Mouse (Mus musculus) MEL (cell line): Measurements from ENCODE around the gene Ptpra. TPM values are rescaled to one million over a fixed set of nuclear protein-coding genes. Genes with fewer than 3 reads are reported as not detected.

Experiments
- DNase-seq: peaks from one replicate; pipeline ENCODE4 v3.0.0; 2011; ENCODE audit warnings: low read depth, low spot score
- H3K27ac ChIP-seq: 2 replicates; pipeline ENCODE4 v1.5.1; 2012; ENCODE audit warnings: low read depth, mild to moderate bottlenecking, control low read depth, low read length, moderate library complexity; ENCODE audit not compliant: control insufficient read depth
- H3K27me3 ChIP-seq, 2 experiments: fragments of 150-350 bp in 1 of 2; sonication (generic) in 1 of 2; 2 replicates each; pipeline ENCODE4 v1.6.1; 2012; ENCODE audit warnings: low read length in 2 of 2, mild to moderate bottlenecking in 2 of 2, improper control_type of control experiment in 1 of 2, moderate library complexity in 1 of 2; ENCODE audit not compliant: insufficient read depth in 2 of 2, control insufficient read depth in 1 of 2
- H3K36me3 ChIP-seq, 2 experiments: 2 replicates each; pipeline ENCODE4 v1.6.1; 2012 to 2014; ENCODE audit warnings: low read length in 2 of 2, improper control_type of control experiment in 1 of 2, inconsistent platforms in 1 of 2, mild to moderate bottlenecking in 1 of 2; ENCODE audit not compliant: insufficient read depth in 2 of 2, control insufficient read depth in 1 of 2
- H3K4me1 ChIP-seq, 2 experiments: fragments of 150-350 bp in 1 of 2; sonication (generic) in 1 of 2; 2 replicates each; pipeline ENCODE4 v1.6.1; 2012; ENCODE audit warnings: low read length in 2 of 2, improper control_type of control experiment in 1 of 2, mild to moderate bottlenecking in 1 of 2; ENCODE audit not compliant: insufficient read depth in 2 of 2, control insufficient read depth in 1 of 2
- H3K4me3 ChIP-seq, 2 experiments: fragments of 150-350 bp in 1 of 2; sonication (generic) in 1 of 2; 2 replicates each; pipeline ENCODE4 v1.5.1; 2012; ENCODE audit warnings: low read depth in 2 of 2, low read length in 2 of 2, mild to moderate bottlenecking in 2 of 2, moderate library complexity in 2 of 2, control low read depth in 1 of 2, improper control_type of control experiment in 1 of 2; ENCODE audit not compliant: control insufficient read depth in 1 of 2, insufficient read depth in 1 of 2
- H3K79me2 ChIP-seq: 2 replicates; pipeline ENCODE4 v1.6.1; 2012; ENCODE audit warnings: mild to moderate bottlenecking, low read length, moderate library complexity; ENCODE audit not compliant: control insufficient read depth, poor library complexity, insufficient read depth
- H3K9ac ChIP-seq: 2 replicates; pipeline ENCODE4 v1.6.1; 2012; ENCODE audit warnings: low read depth, mild to moderate bottlenecking, control low read depth, low read length, moderate library complexity; ENCODE audit not compliant: control insufficient read depth, poor library complexity, severe bottlenecking
- H3K9me3 ChIP-seq: fragments of 150-350 bp; sonication (generic); replicated peaks from 2 replicates; pipeline ENCODE4 v1.6.1; 2012; ENCODE audit warnings: mild to moderate bottlenecking, low read length, improper control_type of control experiment, moderate library complexity; ENCODE audit not compliant: insufficient read depth
- CHD1 ChIP-seq: IDR thresholded peaks from 2 replicates; pipeline ENCODE4 v1.6.1; 2012; ENCODE audit warnings: low read depth, mild to moderate bottlenecking, inconsistent platforms, low read length, improper control_type of control experiment
- CTCF ChIP-seq, 3 experiments: IDR thresholded peaks in 2 of 3; conservative IDR thresholded peaks in 1 of 3; 2 replicates each; pipeline ENCODE4 v1.5.1; 2011 to 2012; ENCODE audit warnings: low read length in 3 of 3, low read depth in 2 of 3, mild to moderate bottlenecking in 2 of 3, improper control_type of control experiment in 1 of 3, inconsistent platforms in 1 of 3, mixed read lengths in 1 of 3, moderate library complexity in 1 of 3; ENCODE audit not compliant: control insufficient read depth in 1 of 3, insufficient read depth in 1 of 3, poor library complexity in 1 of 3, severe bottlenecking in 1 of 3
- E2F4 ChIP-seq: IDR thresholded peaks from 2 replicates; pipeline ENCODE4 v1.6.1; 2011; ENCODE audit warnings: low read depth, low read length, improper control_type of control experiment, borderline replicate concordance
- GATA1 ChIP-seq: IDR thresholded peaks from 2 replicates; pipeline ENCODE4 v1.6.1; 2011; ENCODE audit warnings: low read depth, low read length, improper control_type of control experiment
- KAT2A ChIP-seq: conservative IDR thresholded peaks from 2 replicates; pipeline ENCODE4 v1.6.1; 2012; ENCODE audit warnings: low read depth, low read length, improper control_type of control experiment, inconsistent platforms
- MYC ChIP-seq: IDR thresholded peaks from 2 replicates; pipeline ENCODE4 v1.6.1; 2011; ENCODE audit warnings: low read depth, mild to moderate bottlenecking, low read length, improper control_type of control experiment, moderate library complexity
- POLR2A ChIP-seq, 2 experiments: IDR thresholded peaks; 2 replicates each; pipeline ENCODE4 v1.6.1; 2011 to 2012; ENCODE audit warnings: low read length in 2 of 2, mild to moderate bottlenecking in 2 of 2, control low read depth in 1 of 2, improper control_type of control experiment in 1 of 2, low read depth in 1 of 2, moderate library complexity in 1 of 2; ENCODE audit not compliant: control insufficient read depth in 1 of 2, insufficient read depth in 1 of 2, poor library complexity in 1 of 2
- POLR2AphosphoS2 ChIP-seq: IDR thresholded peaks from 2 replicates; pipeline ENCODE4 v1.6.1; 2011; ENCODE audit warnings: low read length, improper control_type of control experiment
- RAD21 ChIP-seq: IDR thresholded peaks from 2 replicates; pipeline ENCODE4 v1.6.1; 2011; ENCODE audit warnings: mild to moderate bottlenecking, low read depth, low read length, improper control_type of control experiment
- SIN3A ChIP-seq: IDR thresholded peaks from 2 replicates; pipeline ENCODE4 v1.6.1; 2012; ENCODE audit warnings: low read length, improper control_type of control experiment, inconsistent platforms
- SMC3 ChIP-seq: IDR thresholded peaks from 2 replicates; pipeline ENCODE4 v1.6.1; 2011; ENCODE audit warnings: low read depth, low read length, improper control_type of control experiment
- TCF12 ChIP-seq: IDR thresholded peaks from 2 replicates; pipeline ENCODE4 v1.6.1; 2014; ENCODE audit warnings: low read depth, mild to moderate bottlenecking, inconsistent platforms, low read length, improper control_type of control experiment, moderate library complexity
- USF2 ChIP-seq, 2 experiments: IDR thresholded peaks; 2 replicates each; pipeline ENCODE4 v1.6.1; 2011 to 2012; ENCODE audit warnings: improper control_type of control experiment in 2 of 2, low read length in 2 of 2, borderline replicate concordance in 1 of 2, inconsistent platforms in 1 of 2, low read depth in 1 of 2, mild to moderate bottlenecking in 1 of 2; ENCODE audit not compliant: insufficient read depth in 1 of 2
- ZC3H11A ChIP-seq: IDR thresholded peaks from 2 replicates; pipeline ENCODE4 v1.6.1; 2012; ENCODE audit warnings: low read depth, mild to moderate bottlenecking, inconsistent platforms, low read length, improper control_type of control experiment
- ZKSCAN1 ChIP-seq: IDR thresholded peaks from 2 replicates; pipeline ENCODE4 v1.6.1; 2012; ENCODE audit warnings: low read depth, mild to moderate bottlenecking, inconsistent platforms, low read length, improper control_type of control experiment, moderate library complexity
- ZNF384 ChIP-seq: IDR thresholded peaks from 2 replicates; pipeline ENCODE4 v1.6.1; 2012; ENCODE audit warnings: low read depth, mild to moderate bottlenecking, inconsistent platforms, low read length, improper control_type of control experiment
- polyA plus RNA-seq, 2 experiments: library from polyadenylated mRNA; stranded (reverse) in 1 of 2; unstranded in 1 of 2; fragments of >175 nt in 1 of 2; fragments of >200 nt in 1 of 2; gene quantifications; 2 replicates each; pipeline versions ENCODE4 v1.2.1 to v1.2.4; 2012; ENCODE audit warnings: low replicate concordance in 2 of 2, low read depth in 1 of 2; ENCODE audit not compliant: insufficient read length in 2 of 2, insufficient read depth in 1 of 2, missing spikeins in 1 of 2
- total RNA-seq: library from RNA; depleted of rRNA; stranded (reverse); fragments of 300-350 nt; gene quantifications from 2 replicates; pipeline ENCODE4 v1.2.3, GENCODE M21; 2012

The Ptpra gene
- total and polyA plus RNA-seq, 3 experiments: 28.1 to 68.3 TPM; not detected in 1

GRCm38 (mm10) chr2:130557462-130557861 is 107.4 kb downstream of the Ptpra start:
- Histone ChIP-seq H3K36me3 (no peaks in the 10 kb centered on the region; a peak in 2 of 4 replicates), H3K79me2 (no peaks in the 10 kb centered on the region), H3K9ac (no peak overlapping the region), H3K4me1 (no peaks in the 10 kb centered on the region), H3K27ac (no peak overlapping the region), H3K27me3 (no peaks in the 10 kb centered on the region), H3K9me3 (no peaks in the 10 kb centered on the region), H3K4me3 (no peak overlapping the region)
- DNase-seq: no peak
- TF ChIP-seq ZC3H11A: no peak
- no peak for TF ChIP-seq SIN3A
- no peak for TF ChIP-seq TCF12

DNA sequence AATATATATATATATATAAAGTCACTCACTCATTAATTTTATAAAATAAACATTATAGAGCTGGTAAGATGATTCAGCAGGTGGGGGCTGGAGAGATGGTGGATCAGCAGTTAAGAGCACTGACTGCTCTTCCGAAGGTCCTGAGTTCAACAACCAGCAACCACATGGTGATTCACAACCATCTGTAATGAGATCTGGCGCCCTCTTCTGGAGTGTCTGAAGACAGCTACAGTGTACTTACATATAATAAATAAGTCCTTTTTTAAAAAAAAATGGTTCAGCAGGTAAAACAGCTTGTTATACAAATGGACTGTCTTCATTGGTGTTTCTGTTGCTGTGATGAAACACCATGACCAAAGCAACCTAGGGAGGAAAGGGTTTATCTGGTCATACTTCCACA is 107.9 kb downstream of the Ptpra start:
- H3K27ac ChIP-seq: no peak overlapping the region
- peak; percentile 44 for DNase-seq
- H3K4me1 ChIP-seq: no peaks in the 10 kb centered on the region
- no peaks in the 10 kb centered on the region; a peak in 2 of 4 replicates for H3K36me3 ChIP-seq
- no peak overlapping the region for H3K9ac ChIP-seq
- H3K27me3 ChIP-seq: no peaks in the 10 kb centered on the region
- H3K9me3 ChIP-seq: no peaks in the 10 kb centered on the region
- TF ChIP-seq GATA1 (no peak), POLR2AphosphoS2 (no peak), CHD1 (no peak), E2F4 (no peak), CTCF (IDR thresholded peaks at IDR 0.05 in 2 of 3, conservative IDR thresholded peaks at IDR 0.05 in 1 of 3; ENCODE audit: control insufficient read depth in 1 of 3, insufficient read depth in 1 of 3, low read depth in 2 of 3, low read length in 3 of 3, poor library complexity in 1 of 3, severe bottlenecking in 1 of 3) (peak; percentile 12 to 57 (median 44); a peak in 5 of 6 replicates), ZNF384 (peak; percentile 59), KAT2A (no peak), SMC3 (peak; percentile 63), USF2 (IDR thresholded peaks at IDR 0.05; ENCODE audit: borderline replicate concordance in 1 of 2, insufficient read depth in 1 of 2, low read depth in 1 of 2, low read length in 2 of 2) (no peak), MYC (peak; percentile 86), ZKSCAN1 (no peak), ZC3H11A (peak; percentile 51), POLR2A (IDR thresholded peaks at IDR 0.05; ENCODE audit: control insufficient read depth in 1 of 2, insufficient read depth in 1 of 2, low read depth in 1 of 2, low read length in 2 of 2, poor library complexity in 1 of 2) (no peak), RAD21 (peak; percentile 44)
- no peak overlapping the region for H3K4me3 ChIP-seq
- no peaks in the 10 kb centered on the region for H3K79me2 ChIP-seq
